Mouse (Mus musculus) midbrain, embryonic 16.5 days (tissue): ENCODE results near the gene Cntnap2. TPM values are rescaled to one million over a fixed set of nuclear protein-coding genes. Genes with fewer than 3 reads are reported as not detected.
A peak's percentile ranks its signal among the peaks of the same experiment; 100 is the strongest.

ENCODE experiments used
- ATAC-seq: fragments of 200-750 bp; cut with Nextera tagmentation; 2 replicates; pipeline ENCODE4 v1.8.0; 2017; ENCODE audit warnings: moderate TSS enrichment
- H3K27ac ChIP-seq: fragments of 300-500 bp; sonication (generic); 2 replicates; pipeline ENCODE4 v1.5.1; 2014; ENCODE audit warnings: mild to moderate bottlenecking, low read length, mixed read lengths
- H3K27me3 ChIP-seq: fragments of 300-500 bp; sonication (generic); 2 replicates; pipeline ENCODE4 v1.6.1; 2014; ENCODE audit warnings: low read depth, low read length, mixed read lengths; ENCODE audit not compliant: control insufficient read depth, insufficient read depth
- H3K36me3 ChIP-seq: fragments of 300-500 bp; sonication (generic); 2 replicates; pipeline ENCODE4 v1.6.1; 2014; ENCODE audit warnings: mild to moderate bottlenecking, low read length, moderate library complexity, mixed read lengths; ENCODE audit not compliant: control insufficient read depth, insufficient read depth
- H3K4me1 ChIP-seq: fragments of 300-500 bp; sonication (generic); 2 replicates; pipeline ENCODE4 v1.6.1; 2014; ENCODE audit warnings: mild to moderate bottlenecking, low read length, mixed read lengths; ENCODE audit not compliant: control insufficient read depth, insufficient read depth
- H3K4me2 ChIP-seq: fragments of 300-500 bp; sonication (generic); 2 replicates; pipeline ENCODE4 v1.6.1; 2014; ENCODE audit warnings: mild to moderate bottlenecking, low read length, mixed read lengths
- H3K4me3 ChIP-seq: fragments of 300-500 bp; sonication (generic); 2 replicates; pipeline ENCODE4 v1.5.1; 2014; ENCODE audit warnings: low read depth, mild to moderate bottlenecking, low read length, moderate library complexity, mixed read lengths
- H3K9ac ChIP-seq: fragments of 300-500 bp; sonication (generic); 2 replicates; pipeline ENCODE4 v1.6.1; 2014; ENCODE audit warnings: low read depth, low read length, mixed read lengths
- H3K9me3 ChIP-seq: fragments of 300-500 bp; sonication (generic); replicated peaks from 2 replicates; pipeline ENCODE4 v1.6.1; 2014; ENCODE audit warnings: mild to moderate bottlenecking, low read length, mixed read lengths; ENCODE audit not compliant: control insufficient read depth, poor library complexity, severe bottlenecking
- WGBS: fragments of 180-500 bp; shearing (Covaris S2); extraction: QIAGEN DNeasy Blood & Tissue Kit; methylation state at CpG from one replicate; pipeline ENCODE4 v1.1.7; 2014; 5-methylcytosine and 5-hydroxymethylcytosine counted together
- polyA plus RNA-seq: library from polyadenylated mRNA; unstranded; fragments of >200 nt; fragmentation: Nextera tagmentation; extraction: Ambion mirVana; gene quantifications from 2 replicates; pipeline ENCODE4 v1.2.1, GENCODE M21; 2015

Cntnap2 gene
- polyA plus RNA-seq, 1 experiment from 2014 or later = 63.5 TPM

DNA sequence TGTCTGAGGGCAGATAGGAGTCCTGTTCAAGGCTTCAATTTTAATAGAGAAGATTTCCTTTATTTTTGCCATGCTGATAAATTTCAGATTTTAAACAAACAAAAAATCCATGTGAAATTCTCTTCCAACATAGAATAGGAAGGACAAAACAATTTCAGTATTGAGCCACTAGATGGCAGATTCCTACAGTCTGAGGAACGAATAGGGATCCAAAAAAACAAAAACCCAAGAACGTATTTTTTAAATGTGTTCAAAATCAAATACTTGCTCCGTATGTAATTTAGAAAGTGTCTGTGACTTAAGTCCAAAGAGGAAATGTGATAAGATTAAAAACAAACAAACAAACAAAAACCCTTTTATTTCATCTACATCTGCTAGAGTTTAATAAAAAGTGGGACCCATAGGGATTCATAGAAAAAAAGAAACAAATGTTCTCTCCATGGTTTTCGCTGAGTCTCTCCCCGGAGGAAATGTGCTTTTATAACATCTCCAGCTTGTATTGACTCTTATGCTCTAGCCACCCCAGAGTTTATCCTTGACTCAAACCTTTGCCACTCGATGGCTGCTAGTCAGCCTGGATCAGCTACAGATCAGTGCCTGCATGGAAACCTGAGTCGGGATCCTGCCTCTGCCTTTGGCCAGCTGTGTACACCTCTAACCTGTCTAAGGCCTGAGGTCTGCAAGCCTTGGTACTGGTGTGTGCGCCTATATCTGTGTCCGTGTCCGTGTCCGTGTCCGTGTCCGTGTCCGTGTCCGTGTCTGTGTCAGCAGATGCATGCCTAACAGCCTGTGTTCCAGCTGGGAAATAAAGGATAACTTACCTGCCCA is 2255.6 kb downstream of the Cntnap2 start:
- Histone ChIP-seq H3K4me1 (peaks cover 11% of the 10 kb centered on the region), H3K27me3 (no peaks in the 10 kb centered on the region), H3K4me2 (peak overlapping the region; percentile 57), H3K9me3 (no peaks in the 10 kb centered on the region), H3K36me3 (no peaks in the 10 kb centered on the region), H3K27ac (no peak overlapping the region), H3K4me3 (peak overlapping the region; percentile 25), H3K9ac (0 out of 2 replicates have a peak overlapping the region, but pooled peaks have one; percentile 38)
- ATAC-seq = peak; percentile 63
- 56% methylated on average over 15 of the region's 15 CpGs for WGBS

- H3K4me3 ChIP-seq = no peak overlapping the region
- no peak overlapping the region for H3K27ac ChIP-seq
- ATAC-seq = no peak
- H3K36me3 ChIP-seq = no peaks in the 10 kb centered on the region
- no peaks in the 10 kb centered on the region for H3K27me3 ChIP-seq
- no peak overlapping the region for H3K4me2 ChIP-seq
- peaks cover 11% of the 10 kb centered on the region for H3K4me1 ChIP-seq
- 98% methylated on average over 2 of the region's 2 CpGs for WGBS
- H3K9ac ChIP-seq = no peak overlapping the region
- no peaks in the 10 kb centered on the region for H3K9me3 ChIP-seq
These were observed 2256.3 kb downstream of the Cntnap2 start for GRCm38 (mm10) chr6:47315454-47315853.

DNA sequence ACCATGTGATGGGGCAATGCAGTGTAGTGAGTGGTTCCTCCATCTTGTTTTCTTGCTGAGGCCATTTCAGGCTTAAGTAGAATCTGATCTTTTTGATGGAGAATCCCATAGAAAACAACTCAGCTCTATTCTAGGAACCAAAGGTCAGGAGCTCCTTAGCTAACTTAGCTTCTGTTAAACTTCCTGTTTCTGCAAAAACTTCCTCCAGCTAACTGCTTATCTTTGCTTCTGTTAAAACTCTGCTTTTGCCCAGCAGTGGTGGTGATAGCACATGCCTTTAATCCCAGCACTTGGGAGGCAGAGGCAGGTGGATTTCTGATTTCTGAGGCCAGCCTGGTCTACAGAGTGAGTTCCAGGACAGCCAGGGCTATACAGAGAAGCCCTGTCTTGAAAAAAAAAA is 2258.1 kb downstream of the Cntnap2 start:
- no peak overlapping the region for H3K27ac ChIP-seq
- no peak overlapping the region for H3K9ac ChIP-seq
- H3K27me3 ChIP-seq = no peaks in the 10 kb centered on the region
- H3K4me1 ChIP-seq = peaks cover 11% of the 10 kb centered on the region
- H3K36me3 ChIP-seq = no peaks in the 10 kb centered on the region
- ATAC-seq = no peak
- no peaks in the 10 kb centered on the region for H3K9me3 ChIP-seq
- H3K4me2 ChIP-seq = no peak overlapping the region
- no peak overlapping the region for H3K4me3 ChIP-seq

- peak overlapping the region; percentile 38 for H3K4me2 ChIP-seq
- 3% methylated on average over 6 of the region's 6 CpGs for WGBS
- ATAC-seq = peak; percentile 71; the same call in 1 of the 2 replicates
- peaks cover 11% of the 10 kb centered on the region for H3K4me1 ChIP-seq
- H3K36me3 ChIP-seq = no peaks in the 10 kb centered on the region
- H3K9me3 ChIP-seq = no peaks in the 10 kb centered on the region
- peak overlapping the region; percentile 4; the same call in 1 of the 2 replicates for H3K9ac ChIP-seq
- no peaks in the 10 kb centered on the region; the same call in 1 of the 2 replicates for H3K27me3 ChIP-seq
- H3K27ac ChIP-seq = peak overlapping the region; percentile 67
- H3K4me3 ChIP-seq = no peak overlapping the region
These were observed 2259.5 kb downstream of the Cntnap2 start for GRCm38 (mm10) chr6:47318705-47319104.

DNA sequence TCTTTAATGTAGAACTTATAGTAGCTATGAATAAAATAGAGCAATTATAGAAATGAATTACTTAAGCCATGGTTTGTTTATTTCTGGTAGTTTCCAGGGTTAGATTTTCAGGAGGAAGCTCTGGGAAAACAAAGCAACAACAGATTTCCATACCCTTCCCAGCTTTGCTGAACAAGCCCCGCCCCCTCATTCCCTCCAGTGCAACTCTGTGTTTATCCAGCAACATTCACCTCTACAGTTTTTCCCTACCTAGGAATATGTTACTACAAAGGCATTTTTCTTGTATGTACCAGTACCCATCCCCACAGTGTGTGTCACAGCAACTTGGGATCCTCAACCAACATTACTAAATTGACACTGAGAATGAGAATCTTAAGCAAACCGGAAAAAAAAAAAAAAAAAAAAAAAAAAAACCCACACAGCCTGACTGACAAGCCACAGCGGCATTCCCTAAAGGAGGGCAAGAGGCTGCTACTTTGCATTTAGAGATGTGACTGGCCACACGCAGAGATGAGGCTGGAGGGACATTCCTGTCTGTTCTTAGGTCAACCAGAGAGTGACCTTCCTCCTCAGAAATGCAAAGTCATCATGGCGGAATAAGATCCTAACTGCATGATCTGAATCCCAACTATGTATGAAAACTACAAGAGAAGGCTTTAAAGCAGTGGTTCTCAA is 2260.3 kb downstream of the Cntnap2 start:
- WGBS = 9% methylated on average over 5 of the region's 5 CpGs
- Histone ChIP-seq H3K4me1 (peaks cover 11% of the 10 kb centered on the region), H3K27ac (no peak overlapping the region; the same call in 1 of the 2 replicates), H3K36me3 (no peaks in the 10 kb centered on the region), H3K9ac (no peak overlapping the region), H3K4me3 (no peak overlapping the region), H3K9me3 (no peaks in the 10 kb centered on the region), H3K27me3 (no peaks in the 10 kb centered on the region; the same call in 1 of the 2 replicates), H3K4me2 (0 out of 2 replicates have a peak overlapping the region, but pooled peaks have one; percentile 19)
- ATAC-seq = peak; percentile 51; the same call in 1 of the 2 replicates

- Histone ChIP-seq H3K9me3 (no peaks in the 10 kb centered on the region), H3K9ac (no peak overlapping the region), H3K27me3 (no peaks in the 10 kb centered on the region; the same call in 1 of the 2 replicates), H3K36me3 (no peaks in the 10 kb centered on the region), H3K4me2 (no peak overlapping the region), H3K4me1 (peaks cover 8% of the 10 kb centered on the region), H3K4me3 (no peak overlapping the region), H3K27ac (no peak overlapping the region)
- 75% methylated on average over 5 of the region's 5 CpGs for WGBS
- no peak for ATAC-seq
These were observed 2264.1 kb downstream of the Cntnap2 start for GRCm38 (mm10) chr6:47323169-47323835.

GRCm38 (mm10) chr6:47323886-47324285 is 2264.7 kb downstream of the Cntnap2 start:
- WGBS = 82% methylated on average over 5 of the region's 5 CpGs
- Histone ChIP-seq H3K9me3 (no peaks in the 10 kb centered on the region), H3K27me3 (no peaks in the 10 kb centered on the region; the same call in 1 of the 2 replicates), H3K4me2 (no peak overlapping the region), H3K36me3 (no peaks in the 10 kb centered on the region), H3K27ac (no peak overlapping the region), H3K4me3 (no peak overlapping the region), H3K4me1 (peaks cover 7% of the 10 kb centered on the region), H3K9ac (no peak overlapping the region)
- ATAC-seq = no peak

- ATAC-seq = no peak
- Histone ChIP-seq H3K4me1 (peaks cover 3% of the 10 kb centered on the region; the same call in 1 of the 2 replicates), H3K4me3 (no peak overlapping the region), H3K9me3 (no peaks in the 10 kb centered on the region), H3K27me3 (no peaks in the 10 kb centered on the region; the same call in 1 of the 2 replicates), H3K36me3 (no peaks in the 10 kb centered on the region), H3K4me2 (no peak overlapping the region), H3K9ac (no peak overlapping the region), H3K27ac (no peak overlapping the region)
- 74% methylated on average over 3 of the region's 3 CpGs for WGBS
These were observed 2269.1 kb downstream of the Cntnap2 start for GRCm38 (mm10) chr6:47328281-47328680.
